Mouse (Mus musculus): Measurements from ENCODE around the gene Rpap1.

DNA sequence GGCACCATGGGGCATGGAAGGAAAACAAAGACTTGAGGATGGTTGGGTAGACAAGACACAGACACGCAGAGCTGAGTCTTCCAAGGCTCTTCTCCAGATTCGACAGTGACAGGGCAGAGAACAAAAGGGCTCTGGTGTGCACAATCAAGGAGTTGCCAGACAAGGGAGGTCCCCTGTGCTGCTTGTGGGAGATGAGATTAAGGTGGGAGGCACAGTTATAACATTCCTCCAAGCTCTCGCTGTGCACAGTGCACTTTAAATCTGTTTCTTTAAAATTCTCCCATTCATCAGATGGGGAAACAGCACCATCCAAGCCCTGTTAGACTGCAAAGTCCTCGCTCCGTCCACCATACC, 16.9 kb upstream of the Rpap1 start:
- TF ChIP-seq CTCF (IDR thresholded peaks at IDR 0.05; ENCODE audit: low read depth) = no peak
- TF ChIP-seq EP300 (IDR thresholded peaks at IDR 0.05; ENCODE audit: low read depth) = no peak

All from liver, postnatal 0 days (tissue).